Mouse (Mus musculus): ENCODE data around the gene Snd1.

Snd1 gene

DNA sequence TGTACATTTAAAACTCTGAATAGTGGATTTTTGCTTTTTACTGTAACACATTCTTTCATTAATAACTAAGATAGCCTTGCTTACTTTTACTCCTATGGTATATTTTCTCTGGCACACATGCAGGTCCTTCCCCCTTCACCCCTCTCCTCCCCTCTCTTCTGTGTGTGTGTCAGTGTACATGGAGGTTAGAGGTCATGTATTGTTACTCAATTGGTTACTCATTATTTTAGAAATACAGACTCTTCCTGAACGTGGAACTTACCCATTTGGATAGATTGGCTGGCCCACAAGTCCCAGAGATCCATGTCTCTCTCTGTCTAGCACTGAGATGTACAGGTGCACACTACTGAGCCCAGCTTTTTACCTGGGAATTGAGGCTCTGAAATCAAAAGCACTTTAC, 160.2 kb downstream of the Snd1 start:
- no peak for DNase-seq (ENCODE audit: low spot score in 2 of 2)

DNA sequence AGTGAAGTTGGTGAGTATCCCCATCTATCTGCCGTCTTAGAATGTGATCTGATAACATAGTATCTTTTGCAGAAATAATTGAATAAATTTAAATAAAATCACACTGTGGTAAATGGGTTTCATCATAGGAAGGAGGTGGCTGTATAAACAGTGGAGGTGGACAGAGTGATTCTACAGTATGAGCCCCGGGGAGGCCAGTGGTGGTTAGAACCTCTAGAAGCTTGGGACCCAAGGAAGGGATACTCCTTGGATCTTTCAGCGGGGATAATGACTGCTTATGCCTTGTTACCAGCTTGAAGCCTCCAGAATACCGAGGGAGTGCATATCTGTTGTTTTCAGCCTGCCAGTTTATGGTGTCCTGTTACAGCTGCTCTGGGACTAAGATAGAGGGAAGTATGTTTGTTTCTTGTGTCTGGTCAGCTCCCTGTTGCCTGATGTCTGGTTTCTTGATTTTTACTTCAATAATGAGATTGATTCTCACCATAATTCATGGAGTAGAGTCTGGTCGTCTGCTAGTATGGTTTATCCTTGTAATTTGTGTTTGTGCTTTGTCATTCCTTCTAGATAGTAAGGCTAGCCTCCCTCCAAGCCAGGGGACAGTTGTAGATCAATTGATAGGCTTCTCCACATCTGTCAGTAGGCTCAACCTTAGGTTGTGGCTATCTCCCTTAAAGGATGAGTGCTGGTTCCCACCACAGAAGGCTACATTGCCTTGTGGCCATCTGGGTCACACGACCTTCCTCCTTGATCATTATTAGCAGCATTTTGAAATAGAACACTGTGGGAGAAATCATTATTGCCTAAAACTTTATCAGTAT, 160.8 kb downstream of the Snd1 start:
- DNase-seq (ENCODE audit: low spot score in 2 of 2), result no peak

DNA sequence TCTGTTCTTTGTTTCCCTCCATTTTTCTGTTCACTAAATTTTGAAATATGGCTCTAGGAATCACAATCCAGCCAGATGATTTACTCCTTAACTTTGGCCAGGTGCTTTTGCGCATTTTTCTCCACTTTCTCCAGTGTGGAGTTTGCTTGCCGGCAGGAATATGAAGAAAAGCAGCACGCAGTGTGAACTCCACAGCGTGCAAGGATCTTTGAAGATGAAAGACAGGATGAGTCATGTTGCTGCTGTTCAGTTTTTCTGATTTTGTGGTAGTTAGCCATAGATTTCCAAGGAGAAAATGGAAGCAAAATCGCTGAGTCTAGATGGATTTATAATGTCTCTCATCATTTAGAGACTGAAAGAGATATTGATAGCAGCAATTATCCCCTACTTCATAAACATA, 165.1 kb downstream of the Snd1 start:
- no peak for DNase-seq (ENCODE audit: low spot score in 2 of 2)

DNA sequence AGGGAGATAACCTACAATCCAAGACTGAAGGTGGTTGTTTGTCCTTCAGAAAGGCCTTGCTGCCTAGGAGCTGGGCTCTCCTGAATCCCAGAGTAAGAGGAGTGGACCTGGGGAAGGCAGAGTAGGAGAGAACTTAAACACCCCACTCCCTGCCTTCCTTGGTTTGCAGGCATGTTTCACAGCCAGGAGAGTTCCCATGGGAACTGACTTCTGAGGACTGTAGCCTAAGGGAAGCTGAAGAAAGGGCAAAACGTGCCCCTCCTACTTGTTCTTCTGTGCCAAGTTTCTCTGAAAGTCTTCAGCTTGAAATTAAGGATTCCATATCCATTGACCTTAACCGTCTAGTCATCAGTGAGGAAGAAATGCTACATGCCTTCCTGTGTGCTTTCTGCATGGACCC, 168.0 kb downstream of the Snd1 start:
- no peak for DNase-seq (ENCODE audit: low spot score in 2 of 2)

DNA sequence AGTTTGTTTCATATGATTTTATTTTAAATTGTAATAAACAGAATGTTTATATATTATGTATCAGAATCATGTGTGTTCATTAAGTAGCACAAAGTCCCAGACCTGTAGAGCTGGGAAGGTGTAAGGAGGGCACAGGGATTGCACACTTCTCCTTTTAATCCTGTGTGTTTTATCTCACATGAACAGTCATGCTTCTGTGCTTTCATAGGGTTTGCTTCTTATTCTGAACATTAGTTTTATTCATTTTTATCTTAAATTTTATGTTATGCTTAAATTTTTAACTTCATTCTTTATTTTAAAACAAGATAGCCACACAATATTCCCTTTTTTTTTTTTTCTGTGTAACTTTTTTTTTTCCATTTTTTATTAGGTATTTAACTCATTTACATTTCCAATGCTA, 170.3 kb downstream of the Snd1 start:
- DNase-seq (ENCODE audit: low spot score in 2 of 2), result no peak

DNA sequence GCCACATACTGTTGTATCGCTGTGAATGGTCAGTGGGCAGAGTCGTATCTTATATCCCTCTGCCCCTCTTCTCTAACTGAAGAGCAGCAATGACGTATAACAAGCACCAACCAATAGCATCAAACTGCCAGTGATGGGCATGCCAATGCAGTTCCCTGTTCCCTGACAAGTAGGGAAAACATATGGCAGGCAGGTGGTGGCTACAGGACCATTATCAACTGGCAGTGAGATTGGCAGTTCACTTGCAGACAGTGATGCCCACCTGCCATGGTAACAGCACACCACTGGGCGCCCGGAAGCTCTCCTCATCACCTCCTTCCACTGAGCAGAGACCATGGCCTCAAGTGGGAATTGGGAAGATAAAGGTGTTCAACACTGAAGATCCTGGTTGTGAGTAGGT, 181.6 kb downstream of the Snd1 start:
- no peak for DNase-seq (ENCODE audit: low spot score in 2 of 2)

DNA sequence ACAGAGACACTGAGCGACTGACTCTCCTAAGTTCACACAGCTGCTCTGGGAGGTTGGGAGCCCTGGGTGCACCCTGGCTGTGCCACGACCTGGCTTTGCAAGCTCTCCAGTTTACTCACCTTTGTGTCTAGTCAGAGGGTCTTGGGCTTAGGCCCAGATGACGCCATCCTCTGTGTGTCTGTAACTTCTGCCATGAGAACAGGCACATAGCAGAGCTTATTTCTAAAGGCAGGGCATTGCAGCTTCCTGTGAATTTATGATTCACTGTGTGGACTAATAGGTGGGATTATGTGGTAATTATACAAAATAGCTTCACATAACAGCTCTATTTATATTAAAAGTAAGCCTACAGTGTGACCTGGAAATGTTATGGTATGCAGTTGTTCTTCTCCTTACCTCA, 188.1 kb downstream of the Snd1 start:
- DNase-seq (ENCODE audit: low spot score in 2 of 2), result no peak

DNA sequence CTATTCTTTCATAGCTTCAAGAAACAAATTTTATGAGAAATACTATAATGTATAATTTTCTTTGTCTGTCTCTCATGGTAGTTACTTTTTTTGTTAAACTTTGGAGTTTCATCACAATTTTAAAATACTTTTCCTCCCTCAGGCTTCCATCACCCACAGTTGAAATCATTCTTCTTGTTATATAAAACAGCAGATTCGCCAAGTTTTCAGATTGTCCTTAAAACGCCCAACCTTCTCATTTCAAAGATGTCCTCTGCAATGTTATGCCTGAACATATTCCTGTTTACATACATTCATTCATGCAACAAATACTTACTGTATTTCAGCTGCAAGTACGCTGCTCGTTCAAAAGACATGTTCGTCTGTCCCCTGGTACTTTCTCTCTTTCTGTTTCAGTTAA, 188.7 kb downstream of the Snd1 start:
- no peak for DNase-seq (ENCODE audit: low spot score in 2 of 2)

DNA sequence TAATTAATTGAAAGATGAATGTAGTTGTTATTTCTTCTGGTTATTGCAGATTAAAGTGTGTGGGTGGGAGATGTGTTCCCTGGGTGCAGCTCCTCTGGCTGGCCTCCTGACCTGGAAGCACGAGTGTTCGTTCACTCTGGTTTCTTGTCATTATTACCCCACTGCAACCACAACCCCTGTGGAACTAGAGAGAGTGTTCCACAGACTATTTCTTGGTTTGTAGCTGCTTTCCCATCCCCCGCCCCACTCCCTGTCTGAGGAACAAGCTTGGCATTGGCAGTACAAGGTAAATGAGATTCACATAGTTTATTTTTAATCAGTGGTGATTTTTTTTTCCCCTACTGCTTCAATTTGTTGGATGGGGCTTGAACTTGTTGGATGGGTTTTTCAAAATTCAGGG, 189.8 kb downstream of the Snd1 start:
- DNase-seq (ENCODE audit: low spot score in 2 of 2), result no peak

DNA sequence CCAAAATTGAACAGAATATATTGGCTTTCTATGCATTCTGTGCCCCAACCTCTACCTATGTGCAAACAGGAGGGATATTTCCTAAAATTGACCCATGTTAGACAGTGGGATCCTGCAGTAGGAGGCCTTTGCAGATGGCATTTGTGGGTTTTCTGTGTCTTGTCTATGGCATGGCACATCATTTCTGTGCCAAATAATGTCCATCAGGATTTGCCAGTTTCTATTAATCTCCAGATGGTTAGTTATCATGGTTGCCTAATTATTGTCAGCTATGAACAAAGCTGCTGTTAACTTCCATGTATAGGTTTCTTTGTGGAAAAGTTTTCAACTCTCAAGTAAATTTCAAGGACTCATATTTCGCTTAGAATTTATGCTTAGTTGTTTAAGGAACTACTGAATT, 192.6 kb downstream of the Snd1 start:
- no peak for DNase-seq (ENCODE audit: low spot score in 2 of 2)

DNA sequence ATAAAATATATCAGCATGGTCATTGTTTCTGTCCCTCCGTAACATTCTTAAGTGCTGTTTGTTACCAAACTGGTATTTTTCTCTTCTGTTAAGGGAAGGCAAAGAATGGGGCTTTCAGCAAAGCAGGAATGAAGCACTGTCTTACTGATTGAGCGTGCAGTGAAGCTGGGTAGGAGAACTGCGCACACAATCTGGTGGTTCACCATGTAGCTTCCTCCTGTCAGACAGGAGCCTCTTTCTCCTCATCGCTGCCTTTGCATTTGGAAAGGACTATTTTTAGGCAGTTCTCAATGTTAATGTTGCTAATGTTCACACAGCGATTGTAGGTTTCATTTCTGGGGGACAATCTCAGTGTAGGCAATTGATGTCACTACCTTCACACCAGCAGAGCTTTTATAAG, 194.3 kb downstream of the Snd1 start:
- no peak for DNase-seq (ENCODE audit: low spot score in 2 of 2)

DNA sequence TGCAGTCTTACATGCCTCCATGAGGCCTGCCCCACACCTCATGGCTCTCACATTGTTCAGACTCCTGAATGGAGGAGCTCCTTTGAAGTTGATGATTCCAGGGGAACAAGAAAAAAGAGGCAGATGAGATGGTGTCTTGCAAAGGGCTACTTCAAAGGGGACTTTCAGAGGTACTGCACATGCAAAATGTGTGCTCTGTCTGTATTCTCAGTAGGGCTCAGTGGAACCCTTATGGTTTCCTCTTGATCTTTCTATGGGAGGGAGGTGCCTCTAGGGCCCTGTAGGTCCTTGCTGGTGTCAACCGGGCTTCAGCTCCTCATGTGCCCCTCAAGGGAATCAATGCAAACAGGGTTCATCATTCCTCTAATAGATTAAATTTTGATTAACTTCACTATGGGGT, 197.4 kb downstream of the Snd1 start:
- no peak for DNase-seq (ENCODE audit: low spot score in 2 of 2)

DNA sequence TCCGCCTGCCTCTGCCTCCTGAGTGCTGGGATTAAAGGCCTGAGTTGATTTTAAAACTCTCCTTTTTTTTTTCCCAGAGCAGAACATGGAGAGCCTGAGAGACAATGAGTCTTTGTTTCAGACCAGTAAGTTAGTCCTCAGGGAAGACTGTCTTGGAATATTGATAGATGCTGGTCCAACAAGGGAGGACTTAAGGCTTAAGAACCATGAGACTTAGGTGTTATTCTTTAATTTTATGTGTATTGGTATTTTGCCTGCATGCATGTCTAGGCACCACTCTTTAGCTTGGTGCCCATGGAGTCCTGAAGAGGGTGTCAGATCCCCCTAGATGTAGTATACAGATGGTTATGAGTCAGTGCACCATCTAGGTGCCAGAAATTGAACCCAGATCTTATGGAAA, 199.7 kb downstream of the Snd1 start:
- no peak for DNase-seq (ENCODE audit: low spot score in 2 of 2)

DNA sequence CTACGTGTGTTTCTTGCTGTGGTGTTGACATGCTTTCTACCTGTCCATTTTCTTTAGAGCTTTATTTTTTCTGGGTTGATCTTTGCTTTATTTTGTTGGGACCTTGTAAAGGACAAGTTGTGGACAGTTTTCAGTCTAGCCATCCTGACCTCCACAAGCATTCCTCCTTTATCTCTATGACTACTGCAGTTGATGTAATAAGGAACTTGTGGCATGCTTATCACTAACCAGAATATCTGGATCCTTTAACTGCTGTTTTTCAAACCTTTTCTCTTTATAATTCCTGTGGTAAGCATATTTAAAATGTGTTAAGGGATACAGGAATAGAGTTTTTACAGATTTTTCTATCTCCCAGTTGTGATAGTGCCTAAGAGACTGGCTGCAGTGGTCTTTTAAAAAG, 204.0 kb downstream of the Snd1 start:
- DNase-seq (ENCODE audit: low spot score in 2 of 2), result no peak

DNA sequence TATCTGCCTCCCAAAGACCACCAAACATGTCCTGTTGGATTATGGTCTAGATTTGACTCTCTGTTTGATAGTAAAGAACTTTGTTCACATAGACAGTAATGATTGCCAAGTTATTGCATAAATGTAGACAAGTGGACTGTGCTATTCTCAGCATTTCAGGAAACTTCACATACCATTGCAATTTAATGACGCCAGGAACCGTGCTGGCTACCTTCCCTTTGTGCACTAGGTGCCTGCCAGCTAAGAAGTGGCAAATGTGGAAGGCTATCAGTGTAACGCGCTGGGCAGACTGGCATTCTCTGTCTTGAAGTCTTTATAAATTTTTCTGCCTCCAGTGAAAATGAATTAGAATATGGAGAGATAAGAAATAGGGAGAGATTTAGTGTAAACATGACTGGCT, 205.6 kb downstream of the Snd1 start:
- DNase-seq (ENCODE audit: low spot score in 2 of 2), result no peak

DNA sequence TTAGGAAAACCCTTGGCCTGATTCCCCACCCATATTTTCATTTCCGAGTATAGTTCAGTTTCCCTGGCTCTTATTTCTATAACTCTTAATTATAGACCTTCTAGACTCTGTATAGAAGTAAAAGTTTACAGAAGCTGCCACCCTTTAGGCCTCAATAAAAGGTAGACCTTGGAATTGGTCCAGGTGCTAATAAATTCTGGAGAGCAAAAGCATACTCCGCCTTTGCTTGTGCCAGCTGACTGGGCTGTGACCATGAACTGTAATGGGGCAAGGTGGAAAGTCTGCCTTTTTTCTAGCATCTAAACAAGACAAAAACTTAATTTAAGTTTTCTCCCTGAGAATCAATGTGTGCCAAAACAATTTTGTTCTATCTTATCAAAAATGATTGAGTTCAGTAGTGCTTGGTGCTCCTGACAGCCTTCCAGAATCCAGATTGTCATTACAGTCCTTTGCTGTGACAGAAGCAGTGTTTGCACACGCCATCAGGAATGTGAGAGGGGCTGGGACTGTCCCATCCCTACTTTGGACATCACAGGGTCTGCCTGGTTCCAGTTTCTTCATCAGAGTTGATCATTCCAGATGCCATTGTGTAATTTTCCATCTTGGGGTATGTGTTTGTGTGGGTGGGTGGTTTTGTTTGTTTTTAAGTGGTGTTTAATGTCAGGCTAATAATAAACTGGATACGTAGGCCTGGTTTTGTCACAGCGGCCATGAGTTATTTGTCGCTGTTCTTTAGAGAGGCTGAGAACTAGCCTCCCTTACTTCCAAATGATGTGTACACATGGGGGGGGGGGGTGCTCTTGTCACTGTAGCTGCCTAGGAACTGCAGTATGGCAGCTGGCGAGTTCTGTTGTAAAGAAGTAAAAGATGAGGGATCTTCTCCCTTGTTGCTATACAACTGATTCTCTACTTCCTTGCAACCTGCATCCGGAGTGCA, 206.8 kb downstream of the Snd1 start:
- no peak for DNase-seq (ENCODE audit: low spot score in 2 of 2)

DNA sequence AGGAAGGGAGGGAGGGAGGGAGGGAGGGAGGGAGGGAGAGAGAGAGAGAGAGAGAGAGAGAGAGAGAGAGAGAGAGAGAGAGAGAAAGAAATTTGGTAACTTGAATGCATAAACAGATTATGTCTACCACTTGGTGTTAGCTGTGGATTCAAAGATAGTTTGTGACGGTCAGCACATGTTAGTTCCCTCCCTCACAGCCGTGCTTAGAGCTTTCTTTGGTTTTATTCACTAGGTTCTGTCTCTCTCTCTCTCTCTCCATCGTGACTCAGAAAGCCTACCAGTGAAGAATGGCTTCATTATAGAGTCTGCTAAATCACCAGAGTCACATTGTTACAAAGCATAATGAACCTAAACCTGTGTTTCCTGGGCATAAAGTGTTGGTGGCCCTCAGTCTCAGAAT, 210.1 kb downstream of the Snd1 start:
- DNase-seq (ENCODE audit: low spot score in 2 of 2), result no peak

DNA sequence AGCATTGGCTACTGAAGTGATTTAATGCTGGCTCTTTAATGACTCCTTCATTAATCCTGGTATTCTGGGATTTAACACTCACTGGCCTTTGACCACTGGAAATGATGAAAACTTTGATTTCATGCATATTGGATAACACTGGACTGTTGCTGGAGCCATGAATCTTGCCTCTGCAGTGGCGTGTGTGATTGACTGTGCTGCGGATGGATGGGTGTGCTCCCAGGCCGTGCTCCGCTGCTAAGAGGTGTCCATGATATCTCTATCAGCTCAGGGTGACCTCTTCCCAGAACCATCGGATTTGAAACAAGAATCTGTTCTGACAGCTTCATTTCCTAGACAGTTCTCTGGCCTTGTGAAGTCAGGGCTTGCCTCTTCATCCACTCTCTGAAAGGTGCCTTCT, 210.8 kb downstream of the Snd1 start:
- DNase-seq (ENCODE audit: low spot score in 2 of 2), result no peak

DNA sequence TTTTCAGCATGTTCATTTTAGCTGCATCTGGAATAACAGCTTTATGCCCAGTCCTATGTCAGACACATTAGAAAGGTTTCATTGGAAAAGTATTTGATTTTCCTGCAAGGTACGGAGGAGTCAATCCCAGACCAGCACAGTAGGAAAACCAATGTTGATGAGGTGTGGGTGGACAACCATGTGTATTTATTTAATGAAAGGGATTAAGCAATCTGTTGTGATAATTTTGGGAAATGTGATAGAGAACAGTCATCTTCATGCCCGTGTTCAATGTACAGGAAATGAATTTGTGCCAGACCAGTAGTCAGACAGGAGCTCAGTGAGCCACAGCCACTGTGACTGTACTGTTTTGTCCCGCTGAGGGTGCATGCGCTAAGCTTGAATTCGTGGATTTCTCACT, 212.8 kb downstream of the Snd1 start:
- DNase-seq (ENCODE audit: low spot score in 2 of 2), result no peak

DNA sequence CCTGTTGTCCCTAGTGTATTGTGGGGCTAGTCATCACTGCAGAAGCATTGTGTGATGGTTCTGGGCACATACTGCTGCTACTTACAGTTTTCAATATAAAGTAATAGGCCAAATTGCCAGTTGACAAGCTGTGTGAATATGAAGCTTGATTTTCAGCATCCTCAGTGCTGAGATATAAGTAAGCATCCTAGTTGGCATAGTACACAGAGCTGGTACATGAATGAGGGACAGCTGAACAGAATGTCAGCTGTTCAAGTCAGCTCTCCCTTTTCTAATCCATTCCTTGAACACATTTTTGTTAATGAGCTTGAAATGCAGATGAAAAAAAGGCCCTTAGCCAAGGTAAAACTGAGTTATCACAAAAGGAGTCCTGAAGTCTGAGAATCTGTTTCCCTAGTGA, 217.7 kb downstream of the Snd1 start:
- no peak for DNase-seq (ENCODE audit: low spot score in 2 of 2)

DNA sequence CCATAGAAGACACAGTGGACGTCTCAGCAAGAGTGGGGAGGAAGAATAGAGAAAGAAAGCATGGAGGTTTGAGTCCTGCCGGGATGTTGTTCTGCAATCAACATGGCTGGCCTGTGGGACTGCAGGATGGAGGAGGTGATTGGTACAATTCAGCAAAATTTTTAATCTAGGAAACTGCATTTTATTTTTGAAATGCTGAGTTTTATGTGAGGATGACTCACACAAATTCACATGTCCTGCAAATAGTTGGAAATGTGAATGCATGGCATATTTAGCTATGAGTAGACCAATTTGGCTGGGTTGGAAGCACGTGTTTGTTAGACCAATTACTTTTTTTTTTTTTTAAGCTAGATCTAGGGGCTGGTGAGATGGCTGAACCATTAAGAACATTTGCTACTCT, 222.3 kb downstream of the Snd1 start:
- DNase-seq (ENCODE audit: low spot score in 2 of 2), result no peak

DNA sequence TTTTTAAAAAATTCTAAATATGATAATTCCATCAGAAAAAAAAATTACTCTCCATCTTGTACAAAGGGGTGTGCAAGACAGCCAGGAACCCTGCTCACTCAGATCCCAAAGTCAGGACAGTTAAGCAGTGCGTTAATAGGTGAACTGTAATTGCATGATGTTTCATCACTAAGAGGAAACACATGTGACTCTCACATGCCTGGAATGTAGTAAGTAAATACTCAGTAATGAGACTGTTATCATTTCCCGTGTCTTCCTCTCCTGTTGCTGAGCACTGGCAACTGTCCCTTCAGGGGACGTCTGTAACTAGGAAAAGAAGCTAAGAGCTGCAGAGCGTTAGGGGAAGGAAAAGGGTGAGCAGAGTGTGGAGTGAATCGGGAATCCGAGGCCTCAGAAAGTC, 229.7 kb downstream of the Snd1 start:
- no peak for DNase-seq (ENCODE audit: low spot score in 2 of 2)

Measured in spleen, postnatal 14 days (tissue).